Mouse (Mus musculus) leukemia stem cell, adult 10-12 weeks (primary cell): Measurements from ENCODE around the gene Gne. TPM values are rescaled to one million over a fixed set of nuclear protein-coding genes. Genes with fewer than 3 reads are reported as not detected.

Source experiments
- polyA plus RNA-seq: library from polyadenylated mRNA; stranded (reverse); fragments of >175 nt; gene quantifications from 2 replicates; pipeline ENCODE4 v1.2.3, GENCODE M21; 2012; ENCODE audit warnings: low replicate concordance

The Gne gene
- 55.3 and 67.1 TPM in 2 replicates for polyA plus RNA-seq

DNA sequence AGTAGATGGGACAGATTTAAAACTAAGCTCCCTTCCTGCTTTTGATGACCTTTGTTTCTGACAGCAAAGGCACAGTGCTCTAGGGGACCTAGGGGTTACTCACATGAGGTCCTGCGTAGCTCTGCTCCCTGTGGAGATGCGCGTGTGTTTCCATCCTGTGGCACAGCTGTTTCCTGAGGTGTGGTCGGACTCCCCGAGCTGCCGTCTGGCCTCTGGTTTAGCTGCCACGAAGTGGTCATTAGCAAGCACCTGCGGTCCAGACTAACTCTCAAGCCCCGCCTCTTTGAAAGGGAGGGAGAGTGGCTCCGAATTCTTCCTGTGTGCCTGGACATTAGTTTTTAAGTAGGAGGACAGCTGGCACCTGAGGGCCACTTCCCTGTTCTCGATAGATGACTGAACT, at the start of gene Gne:
Gene Gne, minus strand, starts transcription at position 233 of the 400 bp plus-strand sequence.

DNA sequence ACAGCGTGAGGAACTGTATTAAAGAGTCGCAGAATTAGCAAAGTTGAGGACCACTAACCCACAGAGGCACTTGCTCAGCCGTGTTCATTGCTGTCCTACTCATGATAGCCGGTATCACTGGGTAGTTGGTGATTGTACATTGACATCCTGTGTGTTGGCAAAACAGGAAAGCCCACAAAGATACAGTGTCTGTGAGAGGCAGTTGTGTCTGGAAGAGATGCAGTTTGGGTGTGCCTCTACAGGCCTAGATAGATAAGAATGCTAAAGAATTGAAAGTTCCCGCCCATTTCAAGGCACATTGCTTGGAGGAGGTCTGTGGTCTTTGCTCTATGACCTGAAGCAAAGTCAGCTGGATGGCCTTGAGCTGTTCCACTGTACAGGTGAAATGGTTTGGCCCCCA, 79.9 kb downstream of the Gne start, which contains the start of gene Clta:
Gene Clta, plus strand, starts transcription at position 327 of the 400 bp plus-strand sequence.

Other genes starting within 250 kb of the Gne start
- gene Olfr157, start 244.0 kb downstream of the Gne start, polyA plus RNA-seq: not detected in 2 replicates
- not detected in 2 replicates for gene Olfr155, start 232.6 kb downstream of the Gne start, polyA plus RNA-seq
- 0.30 TPM in 1 of 2 replicates, not detected in the other for gene Reck, start 208.6 kb downstream of the Gne start, polyA plus RNA-seq
- gene Glipr2, start 126.8 kb downstream of the Gne start, polyA plus RNA-seq: 3.6 and 23.8 TPM in 2 replicates
- not detected in 2 replicates for gene Ccin, start 100.7 kb downstream of the Gne start, polyA plus RNA-seq
- 312 and 355 TPM in 2 replicates for gene Clta, start 79.7 kb downstream of the Gne start, polyA plus RNA-seq
- 13.0 and 18.5 TPM in 2 replicates for gene Rnf38, start 149.6 kb upstream of the Gne start, polyA plus RNA-seq
- gene Melk, start 216.7 kb upstream of the Gne start, polyA plus RNA-seq: 0.28 and 1.5 TPM in 2 replicates